ENCODE assay signal across 12 mouse cellular contexts in genomic region chr8:116117919-116118318, GRCm38 (mm10).
"Had no signal": no experiment of that assay in that cellular context is flagged by ENCODE, and none has a peak within 500 bp of the region (broad histone marks: within the 10 kb centered on the region; RNA-seq: fewer than 3 reads in every experiment).

No protein-coding gene starts in this region.

- DNase-seq: gastrocnemius, adult 2 months; gastrocnemius, postnatal 14 days; gastrocnemius, postnatal 36 days; heart, postnatal 10 days; heart, postnatal 36 days; kidney, adult 18-20 months; kidney, adult 8-10 months; kidney, postnatal 10 days; kidney, postnatal 25 days; kidney, postnatal 4 days; liver; liver, embryonic 13.5 days had no signal
